Mouse (Mus musculus) brain, embryonic 14.5 days (tissue): ENCODE results near the gene Irf8. TPM values are rescaled to one million over a fixed set of nuclear protein-coding genes. Genes with fewer than 3 reads are reported as not detected.
"Not testable (repeated sequence)": the region's sequence is repeated elsewhere in the genome, so short reads cannot be mapped to it uniquely, and the experiment has no call there.

ENCODE experiments used
- DNase-seq: peaks from one replicate; pipeline ENCODE4 v3.0.0-alpha.2; 2011; ENCODE audit warnings: low read depth
- CTCF ChIP-seq: fragments of 200-500 bp; IDR thresholded peaks from 2 replicates; pipeline ENCODE4 v1.5.1; 2012; ENCODE audit warnings: inconsistent platforms, mild to moderate bottlenecking, moderate library complexity, borderline replicate concordance; ENCODE audit not compliant: insufficient read depth, insufficient read length; ENCODE audit errors: extremely low read depth
- POLR2A ChIP-seq: fragments of 200-500 bp; IDR thresholded peaks from 2 replicates; pipeline ENCODE4 v1.6.1; 2012; ENCODE audit warnings: mild to moderate bottlenecking, inconsistent platforms, borderline replicate concordance; ENCODE audit not compliant: poor library complexity, insufficient read depth, insufficient read length, severe bottlenecking; ENCODE audit errors: extremely low read depth
- polyA plus RNA-seq: library from polyadenylated mRNA; depleted of rRNA; stranded (reverse); fragments of >200 nt; gene quantifications from 2 replicates; pipeline ENCODE4 v1.2.3, GENCODE M21; 2012; rRNA removed

The Irf8 gene
- polyA plus RNA-seq, 1 experiment: 1.7 TPM

- DNase-seq: no peak
- no peak for TF ChIP-seq CTCF
- no peak for TF ChIP-seq POLR2A
These were observed 42.9 kb downstream of the Irf8 start for GRCm38 (mm10) chr8:120779106-120779505.

- DNase-seq: no peak
- no peak for TF ChIP-seq CTCF
These were observed 47.6 kb downstream of the Irf8 start for GRCm38 (mm10) chr8:120783781-120784180.

- TF ChIP-seq CTCF (no peak), POLR2A (no peak)
- DNase-seq: no peak
These were observed 50.6 kb downstream of the Irf8 start for GRCm38 (mm10) chr8:120786753-120787152.

GRCm38 (mm10) chr8:120787631-120788030, 51.5 kb downstream of the Irf8 start:
- TF ChIP-seq POLR2A (no peak), CTCF (no peak)
- no peak for DNase-seq

GRCm38 (mm10) chr8:120792710-120793109, 56.6 kb downstream of the Irf8 start:
- no peak for DNase-seq
- no peak for TF ChIP-seq CTCF
- TF ChIP-seq POLR2A: no peak

- TF ChIP-seq CTCF (peak; percentile 99), POLR2A (no peak)
- peak; percentile 85 for DNase-seq
These were observed 59.9 kb downstream of the Irf8 start for GRCm38 (mm10) chr8:120795944-120796635.

- TF ChIP-seq POLR2A (no peak), CTCF (no peak)
- DNase-seq: no peak
These were observed 61.0 kb downstream of the Irf8 start for GRCm38 (mm10) chr8:120797019-120797727.

DNA sequence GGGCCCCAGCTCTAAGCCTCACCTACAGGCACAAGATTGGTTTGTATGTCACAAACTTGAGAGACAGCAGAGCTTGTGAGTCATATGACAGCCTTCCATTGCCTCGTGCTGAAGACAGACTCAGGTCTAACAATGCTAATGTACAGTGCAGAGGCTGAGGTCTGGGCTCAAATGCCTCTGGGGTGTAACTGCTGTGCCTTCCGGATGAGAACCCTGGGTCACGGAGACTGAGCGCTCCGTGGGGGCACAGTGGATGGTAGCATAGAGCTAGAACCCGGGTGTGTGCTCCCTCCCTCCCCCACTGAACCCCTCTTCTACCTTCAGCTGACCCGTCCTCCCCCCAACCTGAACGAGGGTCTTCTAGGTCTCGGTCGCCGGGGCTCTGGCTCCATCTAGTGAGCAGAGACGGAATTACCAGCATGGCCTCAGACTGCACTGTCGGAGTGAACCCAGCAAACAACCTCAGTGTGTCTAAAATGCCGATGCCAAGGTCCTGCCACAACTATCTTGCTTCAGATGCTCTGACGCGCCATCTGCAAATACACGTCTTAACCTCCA, 64.2 kb downstream of the Irf8 start:
- peak; percentile 49 for DNase-seq
- peak; percentile 89 for TF ChIP-seq CTCF
- TF ChIP-seq POLR2A: no peak

- DNase-seq: not testable (repeated sequence)
These were observed 67.7 kb downstream of the Irf8 start for GRCm38 (mm10) chr8:120803661-120804375.

GRCm38 (mm10) chr8:120804741-120805140, 68.6 kb downstream of the Irf8 start:
- no peak for DNase-seq
- TF ChIP-seq CTCF (no peak), POLR2A (no peak)

Other genes with a start within 250 kb of the Irf8 start
- gene Gins2, start 147.1 kb upstream of the Irf8 start, polyA plus RNA-seq: 22.9 and 37.8 TPM in 2 replicates
- 6.0 and 7.4 TPM in 2 replicates for gene 1190005I06Rik, start 88.7 kb upstream of the Irf8 start, polyA plus RNA-seq
- gene Gm27021, start 68.3 kb upstream of the Irf8 start, polyA plus RNA-seq: 3.1 and 3.3 TPM in 2 replicates
- 976 and 987 TPM in 2 replicates for gene Cox4i1, start 68.1 kb upstream of the Irf8 start, polyA plus RNA-seq
- gene Emc8, start 67.8 kb upstream of the Irf8 start, polyA plus RNA-seq: 79.7 and 127 TPM in 2 replicates